Mouse (Mus musculus) kidney, postnatal 4 days (tissue): ENCODE results near the gene Camkk2.

Experiments
- DNase-seq, 2 experiments: peaks; one replicate each; pipeline ENCODE4 v3.0.0; 2021; ENCODE audit warnings: mixed read lengths in 2 of 2

Camkk2 gene

GRCm38 (mm10) chr5:122779277-122779834 lies at the start of gene Camkk2:
Camkk2 (minus strand) TSS chr5:122779409.
- peak; percentile 85 to 92 for DNase-seq

GRCm38 (mm10) chr5:122825099-122825498 lies 45.9 kb upstream of the Camkk2 start:
- DNase-seq: no peak

DNA sequence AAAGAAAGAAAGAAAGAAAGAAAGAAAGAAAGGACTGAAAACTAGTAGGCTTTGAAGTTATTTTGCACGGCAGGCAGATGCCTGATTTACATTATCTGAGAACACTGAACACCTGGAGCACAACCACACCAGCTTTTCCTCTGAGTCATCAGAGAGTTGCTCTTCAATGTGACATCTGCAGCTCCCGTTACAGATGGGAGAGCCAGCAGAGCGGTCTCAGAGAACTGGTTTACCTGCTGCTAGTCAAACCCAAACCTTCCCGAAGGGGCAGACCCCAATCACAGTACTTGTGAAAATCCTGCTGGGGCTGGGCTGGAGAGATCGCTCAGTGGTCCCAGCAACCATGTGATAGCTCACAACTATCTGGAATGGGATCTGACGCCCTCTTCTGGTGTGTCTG lies 45.2 kb upstream of the Camkk2 start:
- no peak for DNase-seq

DNA sequence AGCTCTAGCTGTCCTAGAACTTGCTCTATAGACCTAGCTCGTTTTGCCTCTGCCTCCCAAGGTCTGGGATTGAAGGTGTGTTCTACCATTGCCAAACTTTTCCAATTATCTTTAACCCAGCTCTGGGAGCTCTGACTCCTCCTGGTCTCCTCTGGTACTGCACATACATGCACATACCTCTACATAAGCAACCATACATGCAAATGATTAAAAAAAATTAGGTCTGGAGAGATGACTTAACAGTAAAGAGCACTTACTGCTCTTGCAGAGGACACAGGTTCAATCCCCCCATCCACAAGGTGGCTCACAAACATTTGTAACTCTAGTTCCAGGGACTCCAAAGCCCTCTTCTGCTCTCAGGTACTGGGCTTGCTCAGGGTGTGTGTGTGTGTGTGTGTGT lies 44.8 kb upstream of the Camkk2 start:
- DNase-seq: peak in 1 of 2 experiments; percentile 16

DNA sequence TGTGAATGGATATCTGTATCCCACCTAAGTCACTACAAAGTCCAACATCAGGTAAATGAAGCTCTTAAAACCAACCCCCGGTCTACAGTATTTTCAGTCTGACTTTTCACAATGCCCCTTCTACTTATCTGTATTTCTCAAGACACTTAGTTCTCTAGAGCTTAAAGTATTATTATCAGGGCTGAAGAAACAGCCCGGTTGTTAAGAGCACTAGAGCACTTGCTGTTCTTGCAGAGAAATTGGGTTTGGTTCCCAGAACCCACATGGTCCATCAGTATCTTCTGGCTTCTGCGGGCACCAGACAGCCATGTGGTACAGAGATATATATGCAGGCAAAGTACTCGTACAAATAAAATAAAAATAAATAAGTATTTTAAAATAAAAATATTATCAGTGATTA lies 43.2 kb upstream of the Camkk2 start:
- DNase-seq: no peak

DNA sequence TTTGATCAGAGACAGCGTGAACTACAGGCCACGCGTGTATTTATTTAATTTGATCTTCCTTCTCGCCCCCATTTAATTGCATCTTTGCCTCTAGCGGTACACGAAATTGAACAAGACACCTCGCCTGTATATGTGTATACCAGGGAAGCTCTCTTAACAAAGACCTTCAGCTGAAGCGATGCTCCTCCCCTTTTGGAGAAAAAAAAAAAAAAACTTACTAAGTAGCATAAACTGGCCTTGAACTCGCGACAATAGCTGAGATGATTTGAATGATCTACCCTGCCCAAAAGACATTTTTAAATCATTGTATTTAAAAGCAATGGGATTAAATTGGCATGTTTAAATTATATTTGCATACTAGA lies 42.3 kb upstream of the Camkk2 start:
- DNase-seq: no peak

DNA sequence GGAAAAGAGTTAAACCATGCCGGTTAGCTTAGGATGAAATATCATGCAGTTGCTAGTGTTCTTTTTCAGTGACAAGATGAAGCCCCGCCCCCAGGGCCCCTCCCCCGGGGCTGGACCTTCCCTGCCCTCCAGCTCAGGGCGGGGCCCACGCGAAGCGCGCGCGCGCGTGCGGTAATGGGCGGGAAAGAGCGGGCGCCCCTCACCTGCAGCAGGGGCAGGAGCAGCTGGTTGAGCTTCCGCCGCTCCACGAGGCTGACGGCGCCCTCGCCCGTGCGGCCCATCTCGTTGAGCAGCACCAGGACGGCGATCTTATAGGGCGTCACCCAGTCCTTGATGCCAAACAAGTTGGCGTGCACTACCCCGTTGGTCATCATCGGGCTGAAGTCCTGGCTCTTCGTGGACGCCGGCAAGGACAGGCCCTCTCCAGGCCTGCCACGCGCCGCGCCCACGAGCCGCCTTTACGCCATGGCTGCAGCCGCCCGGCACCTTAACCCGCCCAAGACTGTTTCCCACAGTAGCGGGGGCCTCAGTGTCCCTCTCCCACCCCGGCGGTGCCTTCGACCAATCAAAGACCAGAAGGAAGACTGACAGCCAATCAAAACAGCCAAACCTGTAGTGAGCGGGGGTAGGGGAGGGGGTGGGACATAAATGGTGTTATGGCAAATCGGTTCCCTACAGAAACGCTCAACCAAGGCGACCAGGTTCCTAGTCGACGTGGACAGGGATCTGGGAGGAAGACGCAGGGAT lies 41.7 kb upstream of the Camkk2 start, which contains the start of gene Anapc5:
TSS of gene Anapc5 (minus strand) at position 563 of the 747 bp plus-strand sequence.
- peak; percentile 90 to 95 for DNase-seq

- no peak for DNase-seq
Observed at GRCm38 (mm10) chr5:122812699-122813098, 33.5 kb upstream of the Camkk2 start.

GRCm38 (mm10) chr5:122811364-122812079 lies 32.3 kb upstream of the Camkk2 start:
- peak; percentile 82 to 85 for DNase-seq

- DNase-seq: no peak
Observed at GRCm38 (mm10) chr5:122805503-122805902, 26.3 kb upstream of the Camkk2 start.

DNA sequence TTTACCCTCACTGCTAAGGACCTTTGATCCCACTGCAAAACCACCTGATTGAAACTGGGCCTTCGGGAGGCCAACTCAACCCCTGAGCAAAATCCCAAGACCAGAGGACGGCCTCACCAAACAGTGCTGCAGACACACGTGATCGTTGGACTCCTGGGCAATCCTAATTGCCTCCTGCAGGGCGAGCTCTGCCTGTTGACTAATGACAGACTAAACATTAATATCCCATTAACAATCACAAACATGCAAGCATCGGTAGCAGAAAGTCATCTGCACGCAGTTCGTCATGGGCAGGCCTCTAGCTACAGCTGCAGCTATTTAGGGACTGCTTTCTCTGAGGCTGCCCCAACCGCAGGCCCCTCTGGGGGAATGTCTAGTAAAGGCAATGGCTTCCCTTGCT lies 23.5 kb upstream of the Camkk2 start:
- DNase-seq: peak; percentile 29 to 58

DNA sequence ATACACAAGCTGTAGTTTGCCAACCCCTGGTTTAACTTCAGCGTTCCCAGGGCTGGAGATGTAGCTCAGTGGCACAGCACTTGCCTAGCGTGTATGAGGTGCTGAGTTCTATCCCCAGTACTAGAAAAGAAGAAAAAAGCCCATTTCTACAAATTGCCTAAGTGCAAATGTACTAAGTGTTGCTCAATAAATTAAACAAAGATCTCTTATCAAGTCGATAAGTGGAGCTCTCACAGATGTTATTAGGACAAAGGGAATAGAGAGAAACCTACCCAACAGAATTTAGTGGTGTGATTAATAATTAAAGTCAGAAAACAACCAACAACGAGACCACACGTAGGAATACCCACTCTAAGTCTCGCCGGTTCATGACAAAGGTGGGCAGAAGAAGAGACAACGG lies 22.5 kb upstream of the Camkk2 start:
- no peak for DNase-seq

DNA sequence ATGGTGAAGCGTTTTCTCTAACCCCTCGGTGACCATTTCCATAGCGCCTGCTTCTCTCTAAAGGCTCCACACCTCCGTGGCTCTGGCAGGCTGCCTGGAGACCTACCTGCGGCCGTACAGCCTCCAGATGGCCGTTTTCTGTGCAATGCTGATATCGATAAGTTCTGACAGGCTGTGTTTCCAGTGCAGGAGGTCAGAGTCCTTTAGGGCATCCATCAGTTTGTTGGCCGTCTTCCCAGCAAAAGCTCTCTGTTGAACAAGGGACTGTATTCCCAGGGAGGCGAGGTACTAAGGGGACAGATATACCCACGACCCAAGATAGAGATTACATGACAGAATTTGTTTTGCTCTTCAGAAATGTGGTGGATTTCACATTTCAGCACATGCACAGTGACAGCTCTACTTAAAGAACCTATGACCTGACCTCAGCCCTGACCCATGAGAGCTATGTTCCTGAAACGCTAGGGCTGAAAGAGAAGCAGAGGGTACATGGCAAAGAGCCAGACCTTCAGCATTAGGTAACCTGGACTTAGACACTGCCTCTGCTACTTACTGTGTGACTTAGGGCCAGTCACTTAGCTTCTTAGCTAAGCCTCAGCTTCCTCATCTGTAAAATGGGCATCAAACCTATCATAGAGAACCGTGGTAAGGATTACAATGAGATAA lies 21.3 kb upstream of the Camkk2 start:
- peak in 1 of 2 experiments; percentile 28 for DNase-seq

GRCm38 (mm10) chr5:122799379-122800344 lies 20.5 kb upstream of the Camkk2 start:
- no peak for DNase-seq

- peak; percentile 79 to 85 for DNase-seq
Observed at GRCm38 (mm10) chr5:122798557-122799378, 19.6 kb upstream of the Camkk2 start.

GRCm38 (mm10) chr5:122797866-122798265 lies 18.7 kb upstream of the Camkk2 start:
- no peak for DNase-seq

GRCm38 (mm10) chr5:122788696-122789095 lies 9.5 kb upstream of the Camkk2 start:
- DNase-seq: no peak

- DNase-seq: no peak
Observed at GRCm38 (mm10) chr5:122786035-122786819, 7.0 kb upstream of the Camkk2 start.

DNA sequence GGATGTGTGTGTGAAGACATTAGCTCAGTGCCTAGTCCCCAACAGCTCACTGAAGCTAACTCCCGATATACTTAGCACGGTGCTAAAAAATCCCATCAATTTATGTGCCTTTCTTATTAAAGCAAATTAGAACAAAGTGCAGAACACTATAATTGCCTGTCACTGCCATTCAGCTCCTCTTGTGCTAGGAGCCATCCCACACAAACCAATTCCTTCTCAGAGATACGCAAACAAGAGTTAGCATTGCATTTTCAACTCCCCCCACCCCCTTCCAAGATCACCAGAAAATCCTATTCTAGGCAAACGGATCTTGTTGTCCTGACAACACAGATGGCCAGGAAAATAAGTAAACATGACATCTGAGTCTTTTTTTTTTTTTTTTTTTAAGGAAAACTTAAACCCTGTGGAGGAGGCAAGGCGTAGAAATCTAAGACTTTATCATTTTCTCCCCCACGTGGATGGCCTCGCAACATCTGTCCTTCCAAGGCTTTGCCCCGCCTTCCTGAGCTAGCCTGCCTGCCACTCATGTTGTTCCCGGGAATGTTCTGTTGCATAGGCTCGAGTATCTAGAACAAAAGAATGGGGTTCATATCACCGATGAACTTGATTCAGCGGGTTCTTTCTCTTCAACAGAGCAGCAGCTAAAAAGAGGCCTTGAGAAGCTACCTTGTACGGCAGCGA lies 4.7 kb upstream of the Camkk2 start:
- DNase-seq: no peak

DNA sequence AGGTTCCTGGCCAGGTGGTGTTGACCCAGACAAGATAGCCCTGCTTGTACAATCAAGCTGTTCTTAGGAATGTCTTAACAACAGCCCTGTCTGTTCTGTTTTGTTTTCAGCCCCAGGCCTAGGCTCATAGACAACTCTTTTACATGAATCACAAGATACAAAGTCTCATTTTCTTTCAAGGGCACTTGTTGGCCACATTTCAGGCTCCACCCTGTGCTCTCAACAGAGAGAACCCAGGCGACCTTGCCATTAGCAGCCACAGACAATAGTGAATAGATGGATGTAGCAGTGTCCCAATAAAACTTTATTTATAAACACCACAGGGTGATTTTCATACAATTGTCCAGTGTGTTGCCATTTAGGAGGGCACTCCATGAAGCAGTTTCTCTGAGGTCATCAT lies 2.9 kb upstream of the Camkk2 start:
- no peak for DNase-seq
